Mouse (Mus musculus): ENCODE measurements around the gene Arl6ip1.

DNA sequence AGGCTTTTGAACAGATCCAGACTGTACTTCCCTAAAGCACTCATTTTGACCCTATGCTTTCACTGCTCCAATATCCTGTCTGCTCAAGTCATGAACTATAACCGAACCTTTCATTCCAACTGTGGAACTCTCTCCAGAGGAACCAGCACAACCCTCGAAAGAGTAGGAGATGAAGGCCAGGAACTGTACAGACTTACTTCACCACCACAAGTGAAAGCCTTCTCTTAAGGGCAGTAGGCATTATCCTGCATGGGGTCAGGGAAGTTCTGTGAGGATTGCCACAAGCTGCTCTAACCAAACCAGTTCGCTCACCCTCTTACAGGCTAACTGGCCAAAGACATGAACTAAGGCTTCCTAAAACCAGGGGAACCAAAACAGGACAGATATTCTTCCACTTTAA lies 18.3 kb downstream of the Arl6ip1 start:
- TF ChIP-seq POLR2A (IDR thresholded peaks at IDR 0.05; ENCODE audit: borderline replicate concordance, low read depth, low read length) (no peak), CTCF (IDR thresholded peaks at IDR 0.05; ENCODE audit: low read depth, low read length) (no peak)

Data from bone marrow macrophage, adult 2 months (primary cell).